Mouse (Mus musculus) layer of hippocampus, postnatal 25 days (tissue): ENCODE measurements around the gene Gsdme. TPM values are rescaled to one million over a fixed set of nuclear protein-coding genes. Genes with fewer than 3 reads are reported as not detected.

Source experiments
- DNase-seq, 2 experiments: peaks; one replicate each; pipeline ENCODE4 v3.0.0; 2022; ENCODE audit warnings: mixed read lengths in 2 of 2, low spot score in 1 of 2; ENCODE audit errors: extremely low spot score in 1 of 2
- total RNA-seq, 2 experiments: library from RNA; stranded (reverse); gene quantifications; 2 replicates each; pipeline ENCODE4 v1.2.3; 2021

The Gsdme gene
- total RNA-seq, 2 experiments from 2014 or later, result 9.6 to 11.2 TPM

DNA sequence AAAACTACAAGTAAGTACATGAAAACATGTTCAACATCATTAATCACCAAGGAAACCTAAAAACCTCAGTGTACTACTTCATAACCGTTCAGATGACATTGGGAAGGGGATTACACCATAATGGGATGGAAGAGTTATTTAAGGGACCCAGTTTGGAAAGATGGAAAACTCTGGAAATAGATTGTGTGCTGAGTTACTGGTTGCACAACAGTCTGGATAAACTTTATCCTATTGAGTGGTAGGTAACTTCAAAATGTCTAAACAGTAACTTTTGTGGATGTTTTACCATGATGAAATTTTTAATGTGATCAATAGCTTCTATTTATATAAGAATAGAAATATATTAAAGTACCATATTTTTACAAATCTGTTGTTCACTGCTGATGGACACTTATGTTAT, 71.5 kb downstream of the Gsdme start:
- DNase-seq, result no peak

DNA sequence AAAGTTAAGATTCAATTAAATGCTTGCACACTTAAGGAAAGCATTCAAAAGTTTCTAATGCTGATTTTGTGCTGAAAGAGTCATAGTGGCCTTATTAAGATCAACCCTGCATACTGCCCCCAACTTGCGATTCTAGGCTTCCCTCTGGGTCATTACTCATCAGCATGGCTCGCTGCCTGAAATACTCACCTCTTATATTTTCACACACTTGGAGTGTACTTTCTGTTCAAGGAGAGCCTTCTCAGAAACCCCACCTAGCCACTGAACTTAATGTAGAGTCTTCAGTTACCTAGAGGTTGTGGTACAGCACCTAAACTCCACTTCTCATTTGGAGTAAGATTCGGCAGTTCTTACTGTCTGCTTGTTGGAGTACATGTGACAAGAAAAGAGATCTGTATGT, 72.1 kb downstream of the Gsdme start:
- DNase-seq, result no peak

DNA sequence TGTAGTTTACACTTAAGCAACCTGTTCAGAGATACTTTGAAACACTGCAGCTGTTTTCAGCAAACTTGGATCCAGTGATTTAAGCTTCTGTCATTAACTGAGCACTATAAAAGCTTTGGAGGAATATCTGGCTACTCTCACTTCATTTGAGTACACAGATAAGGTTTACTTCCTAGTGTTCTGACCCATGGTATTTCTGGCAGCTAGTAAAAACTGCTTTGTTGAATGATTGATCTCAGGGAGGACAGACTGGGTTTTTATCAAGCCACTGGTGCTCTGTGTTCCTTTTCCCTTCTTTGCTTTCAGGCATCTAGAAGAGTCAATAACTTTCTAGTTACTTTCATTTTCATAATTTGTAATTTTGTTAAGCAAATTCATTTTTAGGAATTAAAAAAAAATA, 74.3 kb downstream of the Gsdme start:
- no peak for DNase-seq

DNA sequence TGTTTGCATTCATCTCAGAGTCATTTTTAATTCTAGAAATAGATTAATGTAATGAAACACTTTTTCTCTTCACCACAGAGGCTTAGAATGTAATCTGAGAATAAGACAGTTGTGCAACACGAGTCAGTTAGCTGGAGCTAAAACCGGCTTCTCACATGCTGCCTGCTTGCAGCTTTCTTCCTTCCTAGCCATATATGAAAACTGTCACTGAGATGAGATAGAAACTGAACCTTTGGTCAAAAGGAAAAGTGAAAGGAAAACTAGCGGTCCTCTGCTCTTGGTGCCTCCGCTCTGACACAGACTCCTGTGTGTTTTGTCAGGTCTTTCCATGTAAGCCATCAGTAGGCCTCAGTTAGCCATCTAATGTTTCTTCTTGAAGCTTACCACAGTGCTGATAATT, 75.7 kb downstream of the Gsdme start:
- DNase-seq, result no peak

DNA sequence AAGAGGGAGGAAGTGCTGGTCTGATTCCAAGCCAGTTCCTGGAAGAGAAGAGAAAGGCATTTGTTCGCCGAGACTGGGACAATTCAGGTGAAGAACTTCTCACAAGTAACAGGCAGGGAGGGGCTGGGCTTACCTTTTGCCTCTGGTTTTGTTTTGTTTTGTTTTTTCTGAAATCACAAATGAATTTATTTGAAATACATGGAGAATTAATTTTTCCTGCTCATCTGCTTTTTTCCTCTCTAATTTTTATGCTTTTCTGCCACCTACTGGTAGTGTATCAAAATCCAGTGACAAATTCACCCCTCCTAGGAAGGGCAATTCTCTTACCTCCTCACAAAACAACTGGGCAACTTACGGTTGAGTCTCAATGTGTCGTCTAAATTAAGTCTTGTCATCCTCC, 83.5 kb downstream of the Gsdme start:
- no peak for DNase-seq

DNA sequence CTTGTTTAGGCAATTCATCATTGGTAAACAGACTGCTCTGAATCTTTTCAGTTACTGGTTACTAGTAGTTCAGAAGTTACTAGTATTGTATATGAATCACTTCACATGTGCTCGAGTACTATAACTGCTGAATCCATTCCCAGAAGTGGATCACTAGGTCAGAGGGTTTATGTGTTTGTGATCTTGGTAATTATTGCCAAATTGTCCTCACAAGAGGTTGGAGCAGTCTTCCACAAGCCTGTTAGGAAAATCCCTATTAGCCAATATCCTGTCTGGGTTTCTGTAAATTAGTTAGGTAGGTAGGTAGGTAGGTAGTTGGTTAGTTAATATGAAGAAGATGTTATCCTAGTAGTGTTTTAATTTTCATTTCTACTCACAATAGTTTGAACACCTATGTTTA, 87.9 kb downstream of the Gsdme start:
- DNase-seq, result no peak

DNA sequence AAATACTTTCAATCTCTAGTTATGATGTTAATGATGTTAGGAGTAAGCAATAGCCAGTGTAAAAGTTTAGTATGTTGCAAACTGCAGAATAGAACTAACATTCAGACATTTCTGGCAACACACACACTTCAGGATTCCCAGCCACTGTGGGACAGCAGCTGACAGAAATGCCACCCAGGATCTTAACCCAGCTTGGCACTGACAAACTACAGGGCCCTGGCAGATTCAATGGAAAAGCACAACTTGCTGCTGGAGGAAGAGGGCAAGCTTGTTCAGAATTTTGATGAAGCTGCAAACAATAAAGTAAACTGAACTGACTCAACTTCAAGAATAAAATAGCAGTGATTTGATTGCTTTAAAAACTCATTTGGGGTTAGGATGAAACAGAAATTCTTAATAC, 93.9 kb downstream of the Gsdme start:
- no peak for DNase-seq

DNA sequence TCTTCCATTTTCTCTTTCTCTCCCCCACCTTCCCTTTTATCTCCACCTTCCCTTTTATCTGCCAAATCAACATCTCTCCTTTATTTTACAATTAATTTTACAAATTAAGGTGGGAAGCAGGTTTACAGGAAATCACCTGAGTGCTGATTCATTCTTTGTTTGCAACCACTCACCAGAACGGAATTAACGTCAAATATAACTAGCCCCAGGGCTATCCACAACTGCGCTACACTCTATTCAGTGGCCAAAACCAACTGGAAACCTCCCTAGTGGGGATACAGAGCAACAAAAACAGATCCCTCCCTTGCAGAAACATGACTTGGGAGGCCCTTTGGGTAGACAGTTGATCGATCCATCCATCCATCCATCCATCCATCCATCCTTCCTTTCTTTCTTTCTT, 94.8 kb downstream of the Gsdme start:
- DNase-seq, result no peak

DNA sequence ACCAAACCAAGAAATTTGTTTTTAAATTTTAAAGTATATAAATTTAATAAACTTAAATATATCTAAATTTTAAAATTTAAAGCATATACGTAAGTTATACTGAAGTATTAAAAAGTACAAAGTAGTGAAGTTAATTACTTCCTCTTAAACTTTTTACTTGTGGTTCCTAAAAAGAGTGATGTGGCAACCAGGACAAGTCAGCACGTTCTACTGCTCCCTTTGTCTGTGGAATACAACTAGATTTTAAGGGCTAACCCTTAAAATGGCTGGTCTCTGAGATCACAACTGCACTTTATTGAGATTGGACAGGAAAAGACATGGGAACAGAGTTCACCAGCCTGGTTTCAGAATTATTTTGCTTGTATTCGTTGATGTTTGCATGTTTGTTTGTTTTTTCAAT, 100.6 kb downstream of the Gsdme start:
- DNase-seq, result no peak

DNA sequence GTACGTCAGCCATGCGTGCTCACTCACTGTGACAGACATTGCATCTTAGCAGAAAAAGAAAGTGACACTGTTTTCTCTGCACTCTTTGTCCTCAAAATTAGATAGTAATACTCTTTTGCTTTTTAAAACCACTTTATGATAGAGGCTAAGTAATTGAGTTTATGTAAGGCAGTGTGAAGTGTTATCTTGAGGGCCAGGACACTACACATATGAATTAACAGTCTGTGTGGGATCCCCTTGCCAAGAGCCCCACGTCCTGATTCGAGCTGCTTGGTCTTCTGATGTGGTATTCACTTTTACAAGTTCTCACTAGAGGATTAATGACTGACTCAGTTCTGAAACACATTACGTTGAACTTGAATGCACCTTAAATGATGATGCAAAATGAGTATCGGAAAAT, 103.8 kb downstream of the Gsdme start:
- DNase-seq, result no peak

DNA sequence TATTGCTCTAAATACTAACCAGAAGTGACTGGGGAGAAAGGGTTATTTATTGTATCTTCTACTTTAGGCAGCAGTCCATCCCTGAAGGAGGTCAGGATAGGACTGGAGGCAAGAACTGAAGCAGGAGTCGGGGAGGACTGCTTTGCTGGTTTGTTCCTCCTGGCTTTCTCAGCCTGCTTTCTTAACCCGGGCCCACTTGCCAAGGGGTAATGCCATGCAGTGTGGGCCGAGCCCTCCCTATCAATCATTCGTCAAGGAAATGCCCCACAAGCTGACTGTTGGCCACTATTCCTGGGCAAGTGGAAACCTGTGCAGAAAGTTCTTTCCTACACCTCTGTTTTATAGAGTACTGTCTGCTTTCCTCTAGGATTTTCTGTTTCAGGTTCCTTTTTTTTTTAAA, 114.3 kb downstream of the Gsdme start:
- DNase-seq, result no peak

DNA sequence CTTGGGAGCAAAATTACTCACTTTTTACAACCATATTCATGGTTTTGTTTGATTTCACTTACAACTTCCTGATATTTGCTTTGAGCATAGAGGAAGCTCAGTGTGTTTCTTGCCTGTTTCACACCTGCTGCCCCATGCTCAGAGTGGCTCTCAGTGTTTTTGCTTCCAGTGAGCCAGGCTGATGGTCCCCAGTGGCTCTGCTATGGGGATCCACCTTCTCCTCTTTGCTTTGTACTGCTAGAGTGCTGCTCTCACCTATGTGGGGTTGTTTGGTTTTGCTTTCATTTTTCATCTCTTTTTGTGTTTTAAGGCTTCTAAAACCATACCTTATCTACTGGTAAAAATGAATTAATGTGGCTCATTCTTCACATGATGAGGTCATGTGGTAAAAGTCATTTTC, 117.5 kb downstream of the Gsdme start:
- DNase-seq, result no peak

DNA sequence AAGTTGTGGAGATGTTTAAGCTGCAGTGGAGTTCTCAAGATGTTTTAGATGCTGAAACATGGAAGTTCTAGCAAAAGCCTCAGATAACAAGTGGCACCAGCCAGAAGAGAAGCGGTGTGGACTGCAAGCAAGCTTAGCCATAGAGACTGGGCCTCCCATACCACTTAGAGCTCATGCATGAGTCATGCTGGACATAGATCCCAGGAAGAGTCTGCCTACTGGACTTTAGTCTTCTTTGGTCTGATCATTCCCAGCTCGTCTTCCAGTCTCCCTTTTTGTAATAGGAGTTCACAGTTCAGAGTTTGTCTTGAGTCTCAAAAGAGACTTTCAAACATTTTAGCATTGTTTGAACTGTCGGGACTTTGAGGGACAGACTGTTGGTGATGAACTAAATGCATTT, 124.1 kb downstream of the Gsdme start:
- DNase-seq, result no peak

Other genes with a start within 250 kb of the Gsdme start
- 100 to 1,000 TPM; 110 to 112 TPM for gene Mpp6, start 153.6 kb downstream of the Gsdme start, total RNA-seq
- 10 to 100 TPM; 15.5 to 17.8 TPM for gene Osbpl3, start 192.3 kb upstream of the Gsdme start, total RNA-seq